Mouse (Mus musculus) liver, embryonic 11.5 days (tissue): ENCODE measurements around the gene Zfp759. TPM values are rescaled to one million over a fixed set of nuclear protein-coding genes. Genes with fewer than 3 reads are reported as not detected.
"Not testable (repeated sequence)": the region's sequence is repeated elsewhere in the genome, so short reads cannot be mapped to it uniquely, and the experiment has no call there.

Source experiments
- ATAC-seq: fragments of 200-750 bp; cut with Nextera tagmentation; replicated peaks from 2 replicates; pipeline ENCODE4 v1.8.0; 2017; ENCODE audit warnings: moderate number of reproducible peaks, mild to moderate bottlenecking, moderate TSS enrichment, moderate library complexity; ENCODE audit not compliant: low FRiP score
- DNase-seq: peaks from one replicate; pipeline ENCODE4 v3.0.0-alpha.2; 2017; ENCODE audit warnings: low spot score
- H3K27ac ChIP-seq: fragments of 300-500 bp; sonication (generic); 2 replicates; pipeline ENCODE4 v1.5.1; 2014; ENCODE audit warnings: mild to moderate bottlenecking, low read depth, low read length, control low read depth
- H3K27me3 ChIP-seq: fragments of 300-500 bp; sonication (generic); replicated peaks from 2 replicates; pipeline ENCODE4 v1.6.1; 2014; ENCODE audit warnings: low read length, mixed read lengths; ENCODE audit not compliant: control insufficient read depth, insufficient read depth
- H3K36me3 ChIP-seq: fragments of 300-500 bp; sonication (generic); 2 replicates; pipeline ENCODE4 v1.6.1; 2014; ENCODE audit warnings: mild to moderate bottlenecking, low read length, moderate library complexity, mixed read lengths; ENCODE audit not compliant: control insufficient read depth, insufficient read depth
- H3K4me1 ChIP-seq: fragments of 300-500 bp; sonication (generic); replicated peaks from 2 replicates; pipeline ENCODE4 v1.6.1; 2014; ENCODE audit warnings: low read length, mixed read lengths; ENCODE audit not compliant: control insufficient read depth, insufficient read depth
- H3K4me2 ChIP-seq: fragments of 300-500 bp; sonication (generic); 2 replicates; pipeline ENCODE4 v1.6.1; 2014; ENCODE audit warnings: mild to moderate bottlenecking, control low read depth, moderate library complexity
- H3K4me3 ChIP-seq: fragments of 300-500 bp; sonication (generic); 2 replicates; pipeline ENCODE4 v1.5.1; 2014; ENCODE audit warnings: low read depth, low read length, control low read depth
- H3K9ac ChIP-seq: fragments of 300-500 bp; sonication (generic); 2 replicates; pipeline ENCODE4 v1.6.1; 2014; ENCODE audit warnings: low read depth, low read length, control low read depth
- H3K9me3 ChIP-seq: fragments of 300-500 bp; sonication (generic); 2 replicates; pipeline ENCODE4 v1.6.1; 2016; ENCODE audit warnings: low read length, inconsistent platforms, mixed read lengths; ENCODE audit not compliant: control insufficient read depth
- WGBS: fragments of 180-500 bp; shearing (Covaris S2); extraction: QIAGEN DNeasy Blood & Tissue Kit; methylation state at CpG from one replicate; pipeline ENCODE4 v1.1.7; 2014; 5-methylcytosine and 5-hydroxymethylcytosine counted together
- polyA plus RNA-seq: library from polyadenylated mRNA; unstranded; fragments of >200 nt; fragmentation: Nextera tagmentation; extraction: Ambion mirVana; gene quantifications from 2 replicates; pipeline ENCODE4 v1.2.1, GENCODE M21; 2014

The Zfp759 gene
- polyA plus RNA-seq, 1 experiment from 2014 or later = 1.8 TPM

GRCm38 (mm10) chr13:67166122-67166521 is 44.7 kb downstream of the Zfp759 start:
- H3K9me3 ChIP-seq, H3K4me1 ChIP-seq, H3K4me3 ChIP-seq, DNase-seq, H3K27me3 ChIP-seq, H3K9ac ChIP-seq, H3K36me3 ChIP-seq, H3K27ac ChIP-seq, H3K4me2 ChIP-seq, ATAC-seq: not testable (repeated sequence)
- WGBS = 52% methylated on average over 4 of the region's 4 CpGs

DNA sequence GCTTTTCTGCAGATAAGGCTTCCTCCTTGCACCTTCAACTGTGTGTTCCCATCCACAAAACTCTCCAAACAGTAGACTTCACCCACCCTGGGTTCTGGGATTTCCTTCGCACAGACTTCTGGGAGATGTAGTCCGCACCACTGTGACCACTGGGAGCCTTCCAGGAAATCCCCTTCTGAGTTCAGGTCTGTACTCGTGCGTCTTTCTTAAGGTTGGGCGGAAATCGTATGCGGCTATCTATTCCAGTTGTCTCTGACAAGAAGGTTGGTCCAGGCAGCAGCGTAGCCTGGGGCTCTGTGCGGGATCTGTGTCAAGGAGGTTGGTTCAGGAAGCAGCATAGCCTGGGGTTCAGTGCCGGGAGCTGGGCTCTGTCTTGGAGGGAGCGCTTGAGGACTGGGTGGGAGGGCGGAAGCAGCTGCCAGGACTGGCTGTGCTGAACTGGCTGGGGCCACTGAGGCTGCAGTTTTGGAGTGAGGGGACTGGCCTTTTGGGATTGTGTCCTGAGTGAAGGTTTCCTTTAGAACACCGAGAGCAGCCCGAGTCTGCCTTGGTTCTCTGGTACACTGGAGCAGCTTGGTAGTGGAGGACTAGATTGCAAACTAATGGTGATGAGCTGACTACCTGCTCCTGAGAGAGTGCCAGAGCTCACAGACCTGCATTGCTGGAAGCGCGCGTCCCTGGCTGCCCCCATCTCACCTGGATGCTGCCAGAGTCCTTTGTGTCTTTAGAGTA is 51.7 kb downstream of the Zfp759 start, which contains the start of gene Rsl1:
Gene Rsl1, plus strand, starts transcription at position 192 of the 732 bp plus-strand sequence.
- not testable (repeated sequence) for H3K27me3 ChIP-seq, H3K4me1 ChIP-seq, H3K27ac ChIP-seq, H3K36me3 ChIP-seq, H3K9me3 ChIP-seq
- Histone ChIP-seq H3K9ac (peak within 1 kb of the TSS; percentile 62), H3K4me2 (peak within 1 kb of the TSS; percentile 65), H3K4me3 (peak within 1 kb of the TSS; percentile 63)
- WGBS = under 1% methylated on average over 17 of the region's 17 CpGs
- peak; percentile 74 for DNase-seq
- peak; percentile 95 for ATAC-seq

DNA sequence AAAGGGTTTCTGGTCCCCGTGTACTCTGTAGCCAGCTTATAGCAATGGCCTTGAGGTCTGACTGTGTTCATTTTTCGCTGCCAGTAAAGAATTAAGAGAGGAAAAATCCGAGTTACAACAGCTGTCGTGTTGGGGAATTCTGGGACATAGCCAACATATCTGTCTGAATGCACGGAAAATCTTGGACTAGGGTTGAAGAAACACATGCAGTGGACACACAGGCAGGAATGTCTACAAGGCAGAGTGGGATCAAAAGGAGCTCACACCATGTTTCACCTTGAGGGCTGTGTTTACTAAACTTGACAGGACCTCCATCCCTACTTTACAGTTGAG is 52.2 kb downstream of the Zfp759 start:
- H3K4me1 ChIP-seq = no peaks in the 10 kb centered on the region; the same call in 1 of the 2 replicates
- H3K9me3 ChIP-seq = no peaks in the 10 kb centered on the region
- no peaks in the 10 kb centered on the region for H3K36me3 ChIP-seq
- WGBS = 26% methylated on average over 5 of the region's 5 CpGs
- DNase-seq = no peak
- peak overlapping the region; percentile 65 for H3K4me2 ChIP-seq
- no peak for ATAC-seq
- no peak overlapping the region for H3K9ac ChIP-seq
- H3K27ac ChIP-seq = no peak overlapping the region
- H3K4me3 ChIP-seq = peak overlapping the region; percentile 63
- H3K27me3 ChIP-seq = no peaks in the 10 kb centered on the region

Other genes starting within 250 kb of the Zfp759 start
- gene Gm10767, start 216.7 kb upstream of the Zfp759 start, polyA plus RNA-seq = 0.81 and 1.0 TPM in 2 replicates
- 2.0 and 2.2 TPM in 2 replicates for gene Zfp712, start 60.5 kb upstream of the Zfp759 start, polyA plus RNA-seq
- gene Zfp708, start 23.7 kb upstream of the Zfp759 start, polyA plus RNA-seq = 2.7 and 4.1 TPM in 2 replicates
- 2.3 and 3.6 TPM in 2 replicates for gene Gm28557, start 13.1 kb upstream of the Zfp759 start, polyA plus RNA-seq
- gene Rslcan18, start 5.4 kb upstream of the Zfp759 start, polyA plus RNA-seq = 0.08 and 0.48 TPM in 2 replicates
- gene Rsl1, start 51.5 kb downstream of the Zfp759 start, polyA plus RNA-seq = 2.3 and 2.7 TPM in 2 replicates
- gene Zfp455, start 72.8 kb downstream of the Zfp759 start, polyA plus RNA-seq = 1.2 and 2.0 TPM in 2 replicates
- gene Zfp458, start 156.8 kb downstream of the Zfp759 start, polyA plus RNA-seq = 0.95 and 0.97 TPM in 2 replicates
- gene Zfp457, start 184.8 kb downstream of the Zfp759 start, polyA plus RNA-seq = 0.40 TPM in 1 of 2 replicates, not detected in the other
- 2.0 and 2.3 TPM in 2 replicates for gene Zfp595, start 210.9 kb downstream of the Zfp759 start, polyA plus RNA-seq
- 0.41 and 0.58 TPM in 2 replicates for gene Gm28044, start 238.9 kb downstream of the Zfp759 start, polyA plus RNA-seq
- 1.5 and 1.9 TPM in 2 replicates for gene Zfp953, start 238.9 kb downstream of the Zfp759 start, polyA plus RNA-seq